Mouse (Mus musculus) embryonic fibroblast, embryonic 13.5 days (primary cell): Measurements from ENCODE around the gene Rabgap1l.

Experiments used
- CTCF ChIP-seq: IDR thresholded peaks from 2 replicates; pipeline ENCODE4 v1.5.1; 2011; ENCODE audit warnings: mild to moderate bottlenecking, control low read depth, low read length, moderate library complexity, borderline replicate concordance; ENCODE audit not compliant: insufficient read depth
- POLR2A ChIP-seq: IDR thresholded peaks from 2 replicates; pipeline ENCODE4 v1.6.1; 2011; ENCODE audit warnings: low read depth, mild to moderate bottlenecking, control low read depth, low read length, moderate library complexity

DNA sequence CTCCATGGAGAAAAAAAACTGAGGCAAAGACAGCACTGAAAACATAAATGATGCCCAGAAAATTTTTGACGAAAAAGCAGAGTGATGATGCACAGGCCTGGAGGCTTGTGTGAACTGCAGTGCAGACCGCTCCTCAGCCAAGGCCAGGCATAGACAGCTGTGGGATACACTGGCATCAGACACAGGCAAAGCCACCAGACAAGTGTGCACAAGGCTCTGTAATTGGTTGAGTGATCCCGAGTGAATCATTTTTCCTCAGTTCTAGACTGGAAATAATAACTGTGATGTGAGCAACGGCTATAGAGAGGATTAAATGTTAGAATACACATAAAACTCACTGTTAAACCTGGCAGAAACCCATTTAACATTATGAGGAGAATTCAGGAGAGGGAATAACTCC, 219.0 kb downstream of the Rabgap1l start:
- TF ChIP-seq CTCF (no peak), POLR2A (no peak)
